Mouse (Mus musculus) midbrain, embryonic 11.5 days (tissue): Measurements from ENCODE around the gene Cpb2. TPM values are rescaled to one million over a fixed set of nuclear protein-coding genes. Genes with fewer than 3 reads are reported as not detected.
A peak's percentile ranks its signal among the peaks of the same experiment; 100 is the strongest.

Experiments used
- ATAC-seq: fragments of 200-750 bp; cut with Nextera tagmentation; 2 replicates; pipeline ENCODE4 v1.8.0; 2017; ENCODE audit warnings: moderate TSS enrichment, moderate library complexity; ENCODE audit not compliant: low FRiP score
- DNase-seq: peaks from one replicate; pipeline ENCODE4 v3.0.0; 2015; ENCODE audit warnings: low spot score; ENCODE audit errors: missing footprints
- H3K27ac ChIP-seq: fragments of 300-500 bp; sonication (generic); 2 replicates; pipeline ENCODE4 v1.5.1; 2014; ENCODE audit warnings: low read depth, low read length
- H3K27me3 ChIP-seq: fragments of 300-500 bp; sonication (generic); 2 replicates; pipeline ENCODE4 v1.6.1; 2014; ENCODE audit warnings: mild to moderate bottlenecking, low read length, moderate library complexity, mixed read lengths; ENCODE audit not compliant: control insufficient read depth, insufficient read depth
- H3K36me3 ChIP-seq: fragments of 300-500 bp; sonication (generic); 2 replicates; pipeline ENCODE4 v1.6.1; 2014; ENCODE audit warnings: mild to moderate bottlenecking, low read length, moderate library complexity, mixed read lengths; ENCODE audit not compliant: control insufficient read depth, insufficient read depth
- H3K4me1 ChIP-seq: fragments of 300-500 bp; sonication (generic); 2 replicates; pipeline ENCODE4 v1.6.1; 2014; ENCODE audit warnings: low read length; ENCODE audit not compliant: control insufficient read depth, insufficient read depth
- H3K4me2 ChIP-seq: fragments of 300-500 bp; sonication (generic); 2 replicates; pipeline ENCODE4 v1.6.1; 2014; ENCODE audit warnings: mild to moderate bottlenecking, moderate library complexity
- H3K4me3 ChIP-seq: fragments of 300-500 bp; sonication (generic); 2 replicates; pipeline ENCODE4 v1.5.1; 2014; ENCODE audit warnings: low read depth, low read length
- H3K9ac ChIP-seq: fragments of 300-500 bp; sonication (generic); 2 replicates; pipeline ENCODE4 v1.6.1; 2014; ENCODE audit warnings: low read length
- H3K9me3 ChIP-seq: fragments of 300-500 bp; sonication (generic); 2 replicates; pipeline ENCODE4 v1.6.1; 2016; ENCODE audit warnings: low read length; ENCODE audit not compliant: control insufficient read depth
- WGBS: fragments of 180-500 bp; shearing (Covaris S2); extraction: QIAGEN DNeasy Blood & Tissue Kit; methylation state at CpG from one replicate; pipeline ENCODE4 v1.1.7; 2014; 5-methylcytosine and 5-hydroxymethylcytosine counted together
- polyA plus RNA-seq: library from polyadenylated mRNA; unstranded; fragments of >200 nt; fragmentation: Nextera tagmentation; extraction: Ambion mirVana; gene quantifications from 2 replicates; pipeline ENCODE4 v1.2.1, GENCODE M21; 2014

Gene Cpb2
- not detected in 2 replicates for polyA plus RNA-seq

DNA sequence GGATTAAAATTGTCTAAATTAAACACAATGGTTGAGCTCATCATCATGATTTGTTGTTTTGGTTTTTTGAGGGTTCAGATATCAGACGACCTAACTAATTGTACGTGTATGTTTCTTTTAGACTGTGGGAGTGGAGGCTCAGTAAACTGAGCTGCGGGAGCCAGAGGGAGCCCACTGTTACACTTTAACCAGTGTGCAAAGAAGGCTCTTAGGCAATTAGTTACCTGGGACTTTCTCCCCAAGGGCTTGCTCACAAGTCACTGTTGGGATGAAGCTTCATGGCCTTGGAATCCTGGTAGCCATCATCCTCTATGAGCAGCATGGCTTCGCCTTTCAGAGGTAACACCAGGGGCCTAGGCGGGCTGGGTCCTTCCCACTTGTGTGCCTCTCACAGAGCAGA lies at the start of gene Cpb2:
Gene Cpb2, plus strand, starts transcription at position 201 of the 400 bp plus-strand sequence.
- DNase-seq (no peak), ATAC-seq (no peak)
- Histone ChIP-seq H3K4me1 (no peaks in the 10 kb centered on the region), H3K36me3 (no peaks in the 10 kb centered on the region), H3K27me3 (no peaks in the 10 kb centered on the region), H3K4me2 (no peak within 1 kb of the TSS), H3K9me3 (no peaks in the 10 kb centered on the region), H3K27ac (no peak within 1 kb of the TSS), H3K9ac (no peak within 1 kb of the TSS), H3K4me3 (no peak within 1 kb of the TSS)
- WGBS = 88% methylated on average over 5 of the region's 5 CpGs

DNA sequence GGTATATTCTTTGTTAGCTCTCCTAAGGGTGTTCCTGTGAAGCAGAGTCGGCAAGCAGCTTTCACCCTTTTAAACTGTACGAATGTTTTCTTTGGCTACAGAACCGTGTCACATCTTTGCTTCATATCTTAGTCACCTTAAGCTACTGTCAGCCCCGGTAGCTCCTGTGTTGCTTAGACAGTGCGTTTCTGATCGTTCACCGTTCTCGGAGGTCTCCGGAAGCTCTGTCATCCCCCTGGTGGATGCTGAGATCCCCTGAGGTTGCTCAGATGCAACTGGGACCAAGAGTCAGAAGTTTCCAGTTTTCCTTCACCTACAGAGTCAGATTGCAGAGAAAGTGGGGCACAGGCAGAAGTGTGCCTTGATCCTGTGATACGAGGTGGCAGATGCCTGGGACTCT lies 49.7 kb upstream of the Cpb2 start:
- Histone ChIP-seq H3K27ac (no peak overlapping the region), H3K9ac (no peak overlapping the region), H3K4me2 (no peak overlapping the region), H3K4me3 (no peak overlapping the region), H3K4me1 (no peaks in the 10 kb centered on the region), H3K27me3 (no peaks in the 10 kb centered on the region), H3K9me3 (no peaks in the 10 kb centered on the region), H3K36me3 (no peaks in the 10 kb centered on the region)
- WGBS = 86% methylated on average over 10 of the region's 10 CpGs
- ATAC-seq (no peak), DNase-seq (no peak)

DNA sequence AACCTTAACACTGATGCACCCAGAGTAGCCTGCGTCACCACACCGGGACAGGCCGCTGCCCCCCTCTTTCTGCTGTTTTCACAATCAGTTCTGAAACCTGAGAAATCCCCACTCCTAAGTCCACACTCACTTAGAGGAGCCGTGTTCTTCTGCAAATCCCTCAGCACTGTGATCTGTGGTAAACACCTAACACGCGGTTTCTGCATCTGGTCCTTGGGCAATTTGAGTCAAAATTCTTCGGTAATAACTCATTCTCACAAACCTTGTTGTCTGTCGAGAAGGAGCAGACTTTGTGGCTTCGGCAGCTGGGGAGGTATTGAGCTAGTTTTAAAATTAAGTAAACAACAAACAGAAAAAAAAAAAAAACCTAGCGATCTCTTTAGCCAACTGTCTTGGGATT lies 49.2 kb upstream of the Cpb2 start:
- ATAC-seq (no peak), DNase-seq (no peak)
- Histone ChIP-seq H3K27me3 (no peaks in the 10 kb centered on the region), H3K36me3 (no peaks in the 10 kb centered on the region), H3K27ac (no peak overlapping the region), H3K4me3 (no peak overlapping the region), H3K9me3 (no peaks in the 10 kb centered on the region), H3K4me2 (no peak overlapping the region), H3K4me1 (no peaks in the 10 kb centered on the region), H3K9ac (no peak overlapping the region)
- WGBS = 85% methylated on average over 10 of the region's 10 CpGs

DNA sequence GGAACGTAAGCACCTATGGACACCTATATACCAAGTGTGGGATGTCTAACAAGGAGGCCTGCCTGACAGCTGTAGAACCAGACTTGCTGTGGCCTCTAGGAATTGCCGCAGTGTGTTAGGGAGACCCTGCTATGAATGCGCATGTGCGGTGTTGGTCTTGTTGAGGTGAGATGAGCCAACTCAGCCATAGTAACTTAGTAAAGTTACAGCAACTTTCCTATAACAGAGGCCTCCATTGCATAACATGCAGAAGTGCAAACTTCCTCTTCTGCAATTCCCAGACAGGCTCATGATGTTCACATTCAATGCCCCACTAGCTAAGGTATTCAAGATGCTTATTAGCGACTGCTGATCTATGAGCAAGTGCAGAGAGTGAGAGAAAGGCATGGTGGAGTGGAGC lies 46.6 kb upstream of the Cpb2 start:
- H3K9me3 ChIP-seq = no peaks in the 10 kb centered on the region
- no peaks in the 10 kb centered on the region for H3K27me3 ChIP-seq
- H3K4me2 ChIP-seq = no peak overlapping the region
- H3K9ac ChIP-seq = no peak overlapping the region
- WGBS = 91% methylated on average over 5 of the region's 5 CpGs
- DNase-seq = no peak
- no peak overlapping the region for H3K27ac ChIP-seq
- no peaks in the 10 kb centered on the region for H3K36me3 ChIP-seq
- no peak for ATAC-seq
- H3K4me3 ChIP-seq = no peak overlapping the region
- no peaks in the 10 kb centered on the region for H3K4me1 ChIP-seq

DNA sequence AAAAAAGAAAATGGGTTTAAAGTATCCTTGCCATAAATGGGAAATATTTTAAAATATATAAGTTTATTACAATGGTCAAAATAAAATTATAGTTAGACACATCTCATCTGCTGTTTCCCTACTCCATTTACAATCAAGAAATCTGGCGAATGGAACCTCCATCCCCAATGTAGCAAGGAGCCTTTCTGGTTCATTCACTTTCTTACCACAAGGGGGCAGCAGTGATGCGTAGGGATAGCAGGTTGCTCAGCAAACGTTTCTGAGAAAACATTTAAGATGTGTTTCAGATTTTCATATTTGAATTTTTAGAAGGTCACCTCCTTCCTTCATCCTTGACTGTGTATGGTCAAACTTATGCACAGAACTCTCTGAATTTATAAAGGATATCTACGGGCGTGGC lies 45.1 kb upstream of the Cpb2 start:
- Histone ChIP-seq H3K27ac (no peak overlapping the region), H3K4me1 (no peaks in the 10 kb centered on the region), H3K36me3 (no peaks in the 10 kb centered on the region), H3K4me3 (no peak overlapping the region), H3K27me3 (no peaks in the 10 kb centered on the region), H3K9me3 (no peaks in the 10 kb centered on the region), H3K4me2 (no peak overlapping the region), H3K9ac (no peak overlapping the region)
- DNase-seq (peak; percentile 96), ATAC-seq (no peak)
- 42% methylated on average over 5 of the region's 5 CpGs for WGBS

DNA sequence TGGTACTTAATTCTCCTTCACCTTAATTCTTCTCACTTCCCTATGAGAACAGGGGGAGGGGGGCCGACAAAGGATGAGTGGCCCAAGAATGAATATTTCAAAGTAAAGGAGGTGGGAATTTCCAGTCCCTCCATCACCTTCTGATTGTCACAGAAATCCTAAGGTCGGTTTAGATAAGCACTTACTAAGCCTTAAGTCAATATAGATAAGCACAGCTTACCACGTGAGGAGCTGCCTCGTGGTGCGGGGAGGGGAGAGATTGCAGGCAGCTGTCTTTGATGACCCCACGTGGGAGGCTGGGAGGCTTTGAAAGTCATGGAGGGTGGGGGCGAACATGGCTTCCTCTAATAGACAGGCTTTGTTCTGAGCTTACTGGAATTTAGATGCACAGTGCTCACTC lies 44.4 kb upstream of the Cpb2 start:
- no peaks in the 10 kb centered on the region for H3K27me3 ChIP-seq
- 61% methylated on average over 7 of the region's 7 CpGs for WGBS
- H3K4me2 ChIP-seq = no peak overlapping the region
- H3K27ac ChIP-seq = no peak overlapping the region
- no peaks in the 10 kb centered on the region for H3K36me3 ChIP-seq
- DNase-seq (no peak), ATAC-seq (0 out of 2 replicates have a peak, but pooled peaks have one; percentile 30)
- H3K9me3 ChIP-seq = no peaks in the 10 kb centered on the region
- H3K9ac ChIP-seq = no peak overlapping the region
- H3K4me3 ChIP-seq = no peak overlapping the region
- H3K4me1 ChIP-seq = no peaks in the 10 kb centered on the region

- H3K4me1 ChIP-seq = no peaks in the 10 kb centered on the region
- H3K27ac ChIP-seq = no peak overlapping the region
- no peak overlapping the region for H3K4me3 ChIP-seq
- H3K9ac ChIP-seq = no peak overlapping the region
- ATAC-seq (no peak), DNase-seq (no peak)
- 89% methylated on average over 6 of the region's 6 CpGs for WGBS
- no peaks in the 10 kb centered on the region for H3K9me3 ChIP-seq
- no peaks in the 10 kb centered on the region for H3K27me3 ChIP-seq
- no peaks in the 10 kb centered on the region for H3K36me3 ChIP-seq
- no peak overlapping the region for H3K4me2 ChIP-seq
Measured at GRCm38 (mm10) chr14:75205363-75206051, 36.6 kb upstream of the Cpb2 start.

GRCm38 (mm10) chr14:75206307-75206706 lies 35.8 kb upstream of the Cpb2 start:
- Histone ChIP-seq H3K9ac (no peak overlapping the region), H3K4me3 (no peak overlapping the region), H3K4me2 (no peak overlapping the region), H3K36me3 (no peaks in the 10 kb centered on the region), H3K9me3 (no peaks in the 10 kb centered on the region), H3K27me3 (no peaks in the 10 kb centered on the region), H3K4me1 (no peaks in the 10 kb centered on the region), H3K27ac (no peak overlapping the region)
- DNase-seq (no peak), ATAC-seq (no peak)
- 86% methylated on average over 4 of the region's 4 CpGs for WGBS

GRCm38 (mm10) chr14:75208572-75209151 lies 33.4 kb upstream of the Cpb2 start:
- no peaks in the 10 kb centered on the region for H3K4me1 ChIP-seq
- WGBS = 76% methylated on average over 6 of the region's 6 CpGs
- no peak overlapping the region for H3K4me3 ChIP-seq
- H3K36me3 ChIP-seq = no peaks in the 10 kb centered on the region
- H3K27me3 ChIP-seq = no peaks in the 10 kb centered on the region
- DNase-seq (no peak), ATAC-seq (no peak)
- no peak overlapping the region for H3K27ac ChIP-seq
- H3K4me2 ChIP-seq = no peak overlapping the region
- H3K9ac ChIP-seq = no peak overlapping the region
- no peaks in the 10 kb centered on the region for H3K9me3 ChIP-seq
